In the genomic region with DNA sequence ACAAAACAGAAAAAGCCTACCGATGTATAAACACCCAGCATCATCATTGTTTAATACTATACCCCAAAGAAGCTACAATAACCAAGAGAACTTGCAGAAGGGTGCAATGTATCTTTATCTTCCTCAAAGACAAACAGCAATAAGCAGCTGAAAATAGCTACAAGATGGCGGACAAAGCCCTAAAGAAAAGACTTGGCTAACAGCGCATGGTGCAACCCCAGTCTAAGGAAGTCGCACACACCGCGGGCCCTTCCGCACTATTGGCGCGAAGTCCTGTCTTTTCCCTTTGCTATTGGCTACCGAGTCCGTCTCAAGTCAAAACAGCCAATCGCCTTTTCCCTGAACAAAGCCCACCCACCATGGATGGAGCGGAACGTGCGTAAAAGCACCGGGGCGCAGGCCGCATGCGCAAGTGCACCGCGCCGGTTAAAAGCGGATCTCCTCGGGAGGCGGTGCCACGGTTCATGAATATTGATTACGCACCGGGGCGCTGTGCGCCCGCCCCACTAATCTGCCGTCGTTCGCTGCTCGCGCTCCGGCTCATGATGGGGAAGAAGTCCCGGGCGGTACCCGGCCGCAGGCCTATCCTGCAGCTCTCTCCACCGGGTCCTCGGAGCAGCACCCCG, we compare ENCODE assay signal across 8 mouse cellular contexts. TPM values are rescaled to one million over a fixed set of nuclear protein-coding genes. Genes with fewer than 3 reads are reported as not detected.
A peak's percentile ranks its signal among the peaks of the same experiment; 100 is the strongest.
DNase-seq lines count a peak whose midpoint lies in the region; ATAC-seq lines count a peak whose summit lies in the region.

TSS of gene Fnbp4 (plus strand) at position 318 of the 626 bp plus-strand sequence.

- H3K27me3 ChIP-seq in heart, embryonic 10.5 days (ENCODE audit: insufficient read depth, poor library complexity, severe bottlenecking) = no peaks in the 10 kb centered on the region
- H3K27me3 ChIP-seq in kidney, embryonic 15.5 days = no peaks in the 10 kb centered on the region

- peaks cover 6% of the 10 kb centered on the region; the same call in 1 of the 2 replicates for H3K4me1 ChIP-seq in heart, embryonic 10.5 days
- peaks cover 31% of the 10 kb centered on the region for H3K4me1 ChIP-seq in kidney, embryonic 15.5 days

- DNase-seq in B cell, adult 2 months = peak; percentile 96 to 97
- peak; percentile 100 for DNase-seq in brain, adult 2 months (ENCODE audit: low read depth, low spot score)
- peak; percentile 99 for DNase-seq in heart, embryonic 10.5 days (ENCODE audit: low spot score)
- DNase-seq in liver = peak; percentile 98
- peak; percentile 97 for DNase-seq in spleen, postnatal 4 days (ENCODE audit: low spot score in 2 of 2)

- peak within 1 kb of the TSS; percentile 98 for H3K9ac ChIP-seq in kidney, embryonic 15.5 days

- peak within 1 kb of the TSS; percentile 93 for H3K4me3 ChIP-seq in heart, embryonic 10.5 days
- peak within 1 kb of the TSS; percentile 98 for H3K4me3 ChIP-seq in kidney, embryonic 15.5 days (replicated peaks)

- WGBS in heart, embryonic 10.5 days = under 1% methylated on average over 44 of the region's 44 CpGs
- under 1% methylated on average over 44 of the region's 44 CpGs for WGBS in kidney, embryonic 15.5 days

- peak within 1 kb of the TSS; percentile 98 for H3K27ac ChIP-seq in heart, embryonic 10.5 days
- H3K27ac ChIP-seq in kidney, embryonic 15.5 days = peak within 1 kb of the TSS; percentile 98

- peak; percentile 98 for ATAC-seq in erythroblast, adult 5-6 weeks (replicated peaks; ENCODE audit: low FRiP score, poor library complexity, severe bottlenecking)
- peak; percentile 100 for ATAC-seq in kidney, embryonic 15.5 days (replicated peaks; ENCODE audit: low FRiP score)
- peak; percentile 98 for ATAC-seq in monocyte, adult 5-6 weeks (replicated peaks; ENCODE audit: insufficient number of reproducible peaks, low FRiP score, low TSS enrichment, poor library complexity, severe bottlenecking)

- peaks cover 26% of the 10 kb centered on the region for H3K36me3 ChIP-seq in heart, embryonic 10.5 days
- H3K36me3 ChIP-seq in kidney, embryonic 15.5 days = peaks cover 29% of the 10 kb centered on the region

- H3K9me3 ChIP-seq in heart, embryonic 10.5 days = no peaks in the 10 kb centered on the region
- no peaks in the 10 kb centered on the region for H3K9me3 ChIP-seq in kidney, embryonic 15.5 days (replicated peaks)

- H3K4me2 ChIP-seq in kidney, embryonic 15.5 days = peak within 1 kb of the TSS; percentile 69

RNA-seq across cellular contexts. Expression of gene Fnbp4, which starts in this region (rescaled TPM):
- 51.0 and 63.2 TPM in 2 replicates for total RNA-seq in erythroblast, adult 5-6 weeks (2015; ENCODE audit: low replicate concordance)
- 135 and 192 TPM in 2 replicates for total RNA-seq in erythroblast, adult 5-6 weeks (2017; ENCODE audit: low replicate concordance)
- polyA plus RNA-seq in heart, embryonic 10.5 days (2016; fragmentation: Nextera tagmentation; extraction: Ambion mirVana) = 71.3 and 81.8 TPM in 2 replicates
- polyA plus RNA-seq in kidney, embryonic 15.5 days (2015; fragmentation: Nextera tagmentation; extraction: Ambion mirVana) = 104 and 117 TPM in 2 replicates
- total RNA-seq in monocyte, adult 5-6 weeks (2017) = 190 to 295 TPM (median 209 TPM) in 3 replicates

Comparison
In these comparisons a context has a peak if more than half of its experiments do, and no peak if none do; other contexts are left out.
1. Peak in every context shown above with its lines: DNase-seq, ATAC-seq, H3K4me3 ChIP-seq and H3K27ac ChIP-seq.